Mouse (Mus musculus): ENCODE results near the gene Tmco3. TPM values are rescaled to one million over a fixed set of nuclear protein-coding genes. Genes with fewer than 3 reads are reported as not detected.

Tmco3 gene
- total and polyA plus RNA-seq, 3 experiments = 24.4 to 30.0 (median 29.4) TPM

GRCm38 (mm10) chr8:13276941-13277447 is 11.0 kb upstream of the Tmco3 start:
- no peak overlapping the region for H3K9ac ChIP-seq (ENCODE audit: low read depth, low read length)

DNA sequence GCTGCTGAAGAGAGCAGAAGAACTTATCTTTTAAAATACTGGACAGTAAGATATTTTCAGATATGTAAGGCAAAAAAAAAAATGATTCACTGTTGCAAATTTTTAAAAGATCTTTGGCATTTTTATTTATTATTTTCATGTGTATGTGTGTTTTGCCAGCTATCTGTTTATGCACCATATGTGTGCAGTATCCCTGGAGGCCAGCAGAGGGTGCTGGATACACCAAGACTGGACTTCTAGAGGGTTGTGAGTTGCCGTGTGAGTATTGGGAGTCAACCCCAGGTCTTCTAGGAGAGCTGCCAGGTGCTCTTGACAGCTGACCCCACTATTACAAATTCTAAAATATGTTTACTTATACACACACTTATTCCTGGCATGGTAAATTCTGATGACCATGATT is 4.8 kb upstream of the Tmco3 start:
- H3K36me3 ChIP-seq (ENCODE audit: control insufficient read depth, insufficient read depth, low read length) = no peaks in the 10 kb centered on the region
- no peaks in the 10 kb centered on the region for H3K27me3 ChIP-seq (ENCODE audit: control insufficient read depth, insufficient read depth, low read length)
- peak; percentile 57 for TF ChIP-seq CTCF (IDR thresholded peaks at IDR 0.05)
- no peak for TF ChIP-seq EP300 (IDR thresholded peaks at IDR 0.05; ENCODE audit: insufficient read depth, low read depth, low read length)
- H3K79me2 ChIP-seq (replicated peaks; ENCODE audit: control insufficient read depth, insufficient read depth, low read length) = no peaks in the 10 kb centered on the region
- no peak overlapping the region for H3K4me3 ChIP-seq
- intact Hi-C loops (cut with DNase I) = loop anchor here (10.0 kb wide), 1 partner anchor 608 kb away; the partner anchor contains the start of gene Tubgcp3
- DNase-seq = no peak
- WGBS = 55% methylated on average over 1 of the region's 1 CpGs
- no peak overlapping the region for H3K27ac ChIP-seq
- no peak overlapping the region for H3K9ac ChIP-seq (ENCODE audit: low read depth, low read length)
- peaks cover 2% of the 10 kb centered on the region; the same call in 1 of the 2 replicates for H3K4me1 ChIP-seq (ENCODE audit: control insufficient read depth, insufficient read depth, low read length)

More at GRCm38 (mm10) chr8:13276941-13277447, 11.0 kb upstream of the Tmco3 start:
- Histone ChIP-seq H3K4me3 (no peak overlapping the region), H3K4me1 (ENCODE audit: control insufficient read depth, insufficient read depth, low read length) (no peaks in the 10 kb centered on the region), H3K79me2 (replicated peaks; ENCODE audit: control insufficient read depth, insufficient read depth, low read length) (no peaks in the 10 kb centered on the region), H3K36me3 (ENCODE audit: control insufficient read depth, insufficient read depth, low read length) (no peaks in the 10 kb centered on the region), H3K27ac (no peak overlapping the region), H3K27me3 (ENCODE audit: control insufficient read depth, insufficient read depth, low read length) (no peaks in the 10 kb centered on the region)
- TF ChIP-seq EP300 (IDR thresholded peaks at IDR 0.05; ENCODE audit: insufficient read depth, low read depth, low read length) = no peak
- TF ChIP-seq POLR2A (IDR thresholded peaks at IDR 0.05; ENCODE audit: insufficient read depth, low read depth, low read length) = no peak
- TF ChIP-seq CTCF (IDR thresholded peaks at IDR 0.05) = no peak
- no peak for DNase-seq
- intact Hi-C loops (cut with DNase I) = no loop called here
- WGBS = 91% methylated on average over 5 of the region's 5 CpGs

DNA sequence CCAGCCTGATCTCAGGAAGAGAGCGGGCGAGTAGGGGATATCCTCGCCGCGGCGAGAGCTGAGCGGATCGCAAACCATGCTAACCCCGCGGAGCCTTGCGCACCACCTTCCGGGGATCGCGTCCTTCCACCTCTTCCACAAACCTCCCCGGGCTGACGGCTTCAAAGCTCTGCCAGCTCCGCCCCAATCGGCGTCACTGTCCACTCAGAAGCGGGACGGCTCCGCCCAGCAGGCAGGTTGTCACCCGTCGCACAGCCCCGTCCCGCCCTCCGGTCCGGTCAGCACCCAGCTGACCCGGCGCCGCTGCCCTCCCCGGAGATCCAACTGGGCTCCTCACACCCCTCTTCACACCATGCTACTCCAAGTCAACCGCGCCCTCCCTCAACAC is 692 bp upstream of the Tmco3 start:
- peak overlapping the region; percentile 100 for H3K27ac ChIP-seq
- H3K36me3 ChIP-seq (ENCODE audit: control insufficient read depth, insufficient read depth, low read length) = no peaks in the 10 kb centered on the region
- no peaks in the 10 kb centered on the region for H3K27me3 ChIP-seq (ENCODE audit: control insufficient read depth, insufficient read depth, low read length)
- TF ChIP-seq CTCF (IDR thresholded peaks at IDR 0.05) (no peak), POLR2A (IDR thresholded peaks at IDR 0.05; ENCODE audit: insufficient read depth, low read depth, low read length) (no peak; the same call in 1 of the 2 replicates), EP300 (IDR thresholded peaks at IDR 0.05; ENCODE audit: insufficient read depth, low read depth, low read length) (no peak)
- DNase-seq = peak; percentile 91 to 94
- H3K9ac ChIP-seq (ENCODE audit: low read depth, low read length) = peak overlapping the region; percentile 75
- intact Hi-C loops (cut with DNase I) = loop anchor here (5.0 to 10.0 kb wide), 2 partner anchors 130 to 612 kb away; partner anchors contain the start of genes Lamp1 and Tubgcp3
- no peaks in the 10 kb centered on the region for H3K79me2 ChIP-seq (replicated peaks; ENCODE audit: control insufficient read depth, insufficient read depth, low read length)
- peak overlapping the region; percentile 75 for H3K4me3 ChIP-seq
- under 1% methylated on average over 34 of the region's 34 CpGs for WGBS
- peaks cover 3% of the 10 kb centered on the region for H3K4me1 ChIP-seq (ENCODE audit: control insufficient read depth, insufficient read depth, low read length)

DNA sequence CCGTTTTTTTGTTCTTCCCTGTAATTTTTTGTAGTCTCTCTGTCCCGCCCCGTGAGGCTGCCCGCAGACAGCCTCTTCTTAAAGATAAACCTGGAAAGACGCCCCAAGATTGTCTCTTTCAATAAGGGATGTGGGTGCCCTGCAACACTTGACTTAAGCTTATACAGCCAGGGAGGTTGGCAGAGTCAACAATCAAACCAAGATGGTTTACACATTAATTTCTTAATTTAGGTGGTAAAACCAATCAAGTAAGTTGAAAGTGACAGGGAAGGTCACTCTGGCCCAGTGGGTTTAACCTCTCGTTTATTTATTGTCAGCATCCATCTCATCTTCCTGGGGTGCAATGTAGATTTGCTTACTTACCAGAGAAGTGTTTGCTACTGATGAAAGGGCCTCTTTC is 656 bp downstream of the Tmco3 start:
- 5% methylated on average over 6 of the region's 6 CpGs for WGBS
- DNase-seq = no peak
- Histone ChIP-seq H3K79me2 (replicated peaks; ENCODE audit: control insufficient read depth, insufficient read depth, low read length) (no peaks in the 10 kb centered on the region), H3K9ac (ENCODE audit: low read depth, low read length) (peak overlapping the region; percentile 79), H3K4me1 (ENCODE audit: control insufficient read depth, insufficient read depth, low read length) (peaks cover 3% of the 10 kb centered on the region), H3K27ac (peak overlapping the region; percentile 100), H3K4me3 (peak overlapping the region; percentile 75), H3K36me3 (ENCODE audit: control insufficient read depth, insufficient read depth, low read length) (no peaks in the 10 kb centered on the region), H3K27me3 (ENCODE audit: control insufficient read depth, insufficient read depth, low read length) (no peaks in the 10 kb centered on the region)
- intact Hi-C loops (cut with DNase I) = loop anchor here (2.0 to 10.0 kb wide), 3 partner anchors 131 to 614 kb away; partner anchors contain the start of genes Atp11a, Lamp1 and Tubgcp3
- TF ChIP-seq EP300 (IDR thresholded peaks at IDR 0.05; ENCODE audit: insufficient read depth, low read depth, low read length) = no peak

DNA sequence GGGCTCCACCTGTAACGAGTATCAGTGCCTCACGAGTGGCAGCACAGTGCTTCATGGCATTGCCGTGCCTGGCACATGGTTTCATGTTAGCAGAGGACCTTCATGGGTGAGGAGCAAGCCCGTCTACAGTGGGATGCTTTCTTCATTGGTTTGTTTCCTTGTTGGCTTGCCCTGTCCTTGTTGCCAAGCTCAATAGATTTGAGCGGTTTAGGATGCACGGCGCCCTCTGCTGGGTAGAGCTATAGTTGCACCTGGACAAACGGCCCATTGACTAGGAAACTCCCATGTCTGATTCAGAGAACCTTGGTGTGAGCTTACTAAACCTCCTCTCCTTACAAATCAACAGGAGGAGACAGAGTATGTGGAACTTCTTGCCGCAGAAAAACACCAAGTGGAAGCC is 4.4 kb downstream of the Tmco3 start:
- Histone ChIP-seq H3K4me3 (no peak overlapping the region), H3K36me3 (ENCODE audit: control insufficient read depth, insufficient read depth, low read length) (no peaks in the 10 kb centered on the region), H3K27me3 (ENCODE audit: control insufficient read depth, insufficient read depth, low read length) (no peaks in the 10 kb centered on the region), H3K79me2 (replicated peaks; ENCODE audit: control insufficient read depth, insufficient read depth, low read length) (no peaks in the 10 kb centered on the region), H3K27ac (no peak overlapping the region), H3K9ac (ENCODE audit: low read depth, low read length) (no peak overlapping the region), H3K4me1 (ENCODE audit: control insufficient read depth, insufficient read depth, low read length) (peaks cover 1% of the 10 kb centered on the region; the same call in 1 of the 2 replicates)
- 31% methylated on average over 9 of the region's 9 CpGs for WGBS
- TF ChIP-seq EP300 (IDR thresholded peaks at IDR 0.05; ENCODE audit: insufficient read depth, low read depth, low read length) (no peak), CTCF (IDR thresholded peaks at IDR 0.05) (peak; percentile 96), POLR2A (IDR thresholded peaks at IDR 0.05; ENCODE audit: insufficient read depth, low read depth, low read length) (no peak)
- DNase-seq = peak; percentile 74 to 80
- intact Hi-C loops (cut with DNase I) = no loop called here

- Histone ChIP-seq H3K27ac (no peak overlapping the region), H3K4me1 (ENCODE audit: control insufficient read depth, insufficient read depth, low read length) (peaks cover 1% of the 10 kb centered on the region; the same call in 1 of the 2 replicates), H3K36me3 (ENCODE audit: control insufficient read depth, insufficient read depth, low read length) (no peaks in the 10 kb centered on the region), H3K9ac (ENCODE audit: low read depth, low read length) (no peak overlapping the region), H3K27me3 (ENCODE audit: control insufficient read depth, insufficient read depth, low read length) (no peaks in the 10 kb centered on the region), H3K79me2 (replicated peaks; ENCODE audit: control insufficient read depth, insufficient read depth, low read length) (no peaks in the 10 kb centered on the region), H3K4me3 (no peak overlapping the region)
- 93% methylated on average over 9 of the region's 9 CpGs for whole genome bisulfite sequencing
- no peak for DNase-seq
- TF ChIP-seq EP300 (IDR thresholded peaks at IDR 0.05; ENCODE audit: insufficient read depth, low read depth, low read length) = no peak
- intact Hi-C loops (cut with DNase I) = no loop called here
Observed at GRCm38 (mm10) chr8:13293677-13294470, 5.9 kb downstream of the Tmco3 start.

Data from heart, adult 2 months (tissue).